Mouse (Mus musculus) hematopoietic stem cell, adult 5-6 weeks (primary cell): ENCODE measurements at regions not wholly inside any gene's neighbourhood (a gene's known extent, or its start where the extent isn't known, plus 50 kb on each side); places are given as distances from the start of the nearest gene placed in this dataset.

Source experiments
- ATAC-seq, 2 experiments: fragments of 125-278 bp in 1 of 2; replicated peaks in 1 of 2; 2 replicates each; pipeline ENCODE4 v1.8.0; 2016 to 2017; ENCODE audit warnings: inconsistent platforms in 2 of 2, mild to moderate bottlenecking in 2 of 2, moderate number of reproducible peaks in 2 of 2, low read depth in 1 of 2, moderate TSS enrichment in 1 of 2; ENCODE audit not compliant: low FRiP score in 2 of 2, poor library complexity in 2 of 2, severe bottlenecking in 2 of 2, insufficient read depth in 1 of 2, low TSS enrichment in 1 of 2

- ATAC-seq: no peak
Observed at GRCm38 (mm10) chr3:133965322-133965721, 271.0 kb upstream of the Cxxc4 start.

GRCm38 (mm10) chr3:133968176-133968575, 268.1 kb upstream of the Cxxc4 start:
- ATAC-seq: no peak

GRCm38 (mm10) chr3:133972774-133973173, 263.5 kb upstream of the Cxxc4 start:
- no peak for ATAC-seq

- ATAC-seq: no peak
Observed at GRCm38 (mm10) chr3:133987681-133988080, 248.6 kb upstream of the Cxxc4 start.

- no peak for ATAC-seq
Observed at GRCm38 (mm10) chr3:133993971-133994370, 242.3 kb upstream of the Cxxc4 start.

- ATAC-seq: no peak
Observed at GRCm38 (mm10) chr3:133999965-134000364, 236.3 kb upstream of the Cxxc4 start.

- no peak for ATAC-seq
Observed at GRCm38 (mm10) chr3:134000595-134000994, 235.7 kb upstream of the Cxxc4 start.

GRCm38 (mm10) chr3:134014805-134015204, 221.5 kb upstream of the Cxxc4 start:
- no peak for ATAC-seq

GRCm38 (mm10) chr3:134015412-134015811, 220.9 kb upstream of the Cxxc4 start:
- no peak for ATAC-seq

GRCm38 (mm10) chr3:134033862-134034261, 202.4 kb upstream of the Cxxc4 start:
- ATAC-seq: no peak

GRCm38 (mm10) chr3:134036310-134036934, 199.9 kb upstream of the Cxxc4 start:
- ATAC-seq: no peak

GRCm38 (mm10) chr3:134050649-134051048, 185.6 kb upstream of the Cxxc4 start:
- ATAC-seq: no peak

- no peak for ATAC-seq
Observed at GRCm38 (mm10) chr3:134082461-134082860, 153.8 kb upstream of the Cxxc4 start.

GRCm38 (mm10) chr3:134099471-134100125, 136.7 kb upstream of the Cxxc4 start:
- ATAC-seq: peak; percentile 62 to 85

- no peak for ATAC-seq
Observed at GRCm38 (mm10) chr3:134102151-134102738, 134.0 kb upstream of the Cxxc4 start.

GRCm38 (mm10) chr3:134104625-134105024, 131.7 kb upstream of the Cxxc4 start:
- ATAC-seq: no peak

- no peak for ATAC-seq
Observed at GRCm38 (mm10) chr3:134105112-134105511, 131.2 kb upstream of the Cxxc4 start.

GRCm38 (mm10) chr3:134105567-134105966, 130.7 kb upstream of the Cxxc4 start:
- ATAC-seq: no peak

GRCm38 (mm10) chr3:134114501-134114900, 121.8 kb upstream of the Cxxc4 start:
- ATAC-seq: no peak
